Mouse (Mus musculus): ENCODE measurements around the gene Olfr1474.
"Not testable (repeated sequence)": the region's sequence is repeated elsewhere in the genome, so short reads cannot be mapped to it uniquely, and the experiment has no call there.

Olfr1474 gene

GRCm38 (mm10) chr19:13469265-13469664 lies at the start of gene Olfr1474:
TSS of gene Olfr1474 (plus strand) at chr19:13469565.
- DNase-seq (ENCODE audit: low spot score in 2 of 2): not testable (repeated sequence)

DNA sequence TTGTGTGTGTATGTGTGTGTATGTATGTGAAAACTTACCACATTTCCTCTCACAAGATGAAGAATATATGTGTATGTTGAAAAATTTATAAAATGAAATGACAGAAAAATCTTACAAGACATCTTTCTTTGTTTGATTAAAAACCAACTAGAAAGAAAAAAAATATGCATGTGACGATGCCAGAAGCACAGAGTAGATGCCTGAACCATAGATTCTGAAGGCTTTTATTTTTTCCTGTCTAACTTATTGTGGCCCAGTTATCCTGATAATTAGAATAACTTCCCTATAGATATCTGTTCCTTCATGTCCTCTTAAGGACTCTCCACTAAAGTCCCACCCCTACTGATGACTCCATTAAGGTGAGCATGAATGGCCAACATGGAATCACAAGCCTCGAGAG lies 26.3 kb upstream of the Olfr1474 start, which contains the start of gene Olfr1471:
Gene Olfr1471, plus strand, starts transcription at position 301 of the 400 bp plus-strand sequence.
- DNase-seq (ENCODE audit: low spot score in 2 of 2): not testable (repeated sequence)

- no peak for DNase-seq (ENCODE audit: low spot score in 2 of 2)
Measured at GRCm38 (mm10) chr19:13455986-13456385, 13.4 kb upstream of the Olfr1474 start, which contains the start of gene Olfr1472. TSS of gene Olfr1472 (minus strand) at chr19:13456086.

- no peak for DNase-seq (ENCODE audit: low spot score in 2 of 2)
Measured at GRCm38 (mm10) chr19:13480096-13480495, 10.7 kb downstream of the Olfr1474 start, which contains the start of gene Olfr1475. TSS of gene Olfr1475 (minus strand) at chr19:13480196.

- no peak for DNase-seq (ENCODE audit: low spot score in 2 of 2)
Measured at GRCm38 (mm10) chr19:13500246-13500645, 30.9 kb downstream of the Olfr1474 start, which contains the start of gene Olfr1477. TSS of gene Olfr1477 (plus strand) at chr19:13500546.
